Mouse (Mus musculus) forebrain, embryonic 11.5 days (tissue): ENCODE measurements around the gene Rab20. TPM values are rescaled to one million over a fixed set of nuclear protein-coding genes. Genes with fewer than 3 reads are reported as not detected.

Experiments
- ATAC-seq: fragments of 200-750 bp; cut with Nextera tagmentation; replicated peaks from 2 replicates; pipeline ENCODE4 v1.8.0; 2017; ENCODE audit warnings: moderate TSS enrichment; ENCODE audit not compliant: low FRiP score
- DNase-seq: peaks from one replicate; pipeline ENCODE4 v3.0.0-alpha.2; 2017; ENCODE audit warnings: low spot score
- H3K27ac ChIP-seq: fragments of 300-500 bp; sonication (generic); 2 replicates; pipeline ENCODE4 v1.5.1; 2014; ENCODE audit warnings: low read depth, low read length
- H3K27me3 ChIP-seq: fragments of 300-500 bp; sonication (generic); 2 replicates; pipeline ENCODE4 v1.6.1; 2014; ENCODE audit warnings: mild to moderate bottlenecking, low read length, mixed read lengths; ENCODE audit not compliant: control insufficient read depth, insufficient read depth
- H3K36me3 ChIP-seq: fragments of 300-500 bp; sonication (generic); 2 replicates; pipeline ENCODE4 v1.6.1; 2014; ENCODE audit warnings: mild to moderate bottlenecking, low read length, moderate library complexity, mixed read lengths; ENCODE audit not compliant: control insufficient read depth, insufficient read depth
- H3K4me1 ChIP-seq: fragments of 300-500 bp; sonication (generic); replicated peaks from 2 replicates; pipeline ENCODE4 v1.6.1; 2014; ENCODE audit warnings: low read length, mixed read lengths; ENCODE audit not compliant: control insufficient read depth, insufficient read depth
- H3K4me2 ChIP-seq: fragments of 300-500 bp; sonication (generic); 2 replicates; pipeline ENCODE4 v1.6.1; 2014; ENCODE audit warnings: low read depth, mild to moderate bottlenecking, low read length, moderate library complexity, mixed read lengths; ENCODE audit not compliant: severe bottlenecking
- H3K4me3 ChIP-seq: fragments of 300-500 bp; sonication (generic); 2 replicates; pipeline ENCODE4 v1.5.1; 2014; ENCODE audit warnings: low read depth, low read length
- H3K9ac ChIP-seq: fragments of 300-500 bp; sonication (generic); 2 replicates; pipeline ENCODE4 v1.6.1; 2014; ENCODE audit warnings: low read length
- H3K9me3 ChIP-seq: fragments of 300-500 bp; sonication (generic); 2 replicates; pipeline ENCODE4 v1.6.1; 2016; ENCODE audit warnings: low read length, mixed read lengths; ENCODE audit not compliant: control insufficient read depth
- WGBS: fragments of 180-500 bp; shearing (Covaris S2); extraction: QIAGEN DNeasy Blood & Tissue Kit; methylation state at CpG from one replicate; pipeline ENCODE4 v1.1.7; 2014; 5-methylcytosine and 5-hydroxymethylcytosine counted together
- polyA plus RNA-seq: library from polyadenylated mRNA; unstranded; fragments of >200 nt; fragmentation: Nextera tagmentation; extraction: Ambion mirVana; gene quantifications from 2 replicates; pipeline ENCODE4 v1.2.1, GENCODE M21; 2014

The Rab20 gene
- polyA plus RNA-seq, 1 experiment from 2014 or later = 0.53 TPM

GRCm38 (mm10) chr8:11457981-11458836 lies 20.3 kb downstream of the Rab20 start:
- H3K4me1 ChIP-seq = 0 out of 2 replicates have a peak, but pooled peaks cover 3% of the 10 kb centered on the region
- 54% methylated on average over 11 of the region's 12 CpGs for WGBS
- H3K9me3 ChIP-seq = no peaks in the 10 kb centered on the region
- no peaks in the 10 kb centered on the region for H3K27me3 ChIP-seq
- no peak overlapping the region for H3K4me3 ChIP-seq
- no peak overlapping the region for H3K27ac ChIP-seq
- no peak overlapping the region for H3K4me2 ChIP-seq
- no peak overlapping the region for H3K9ac ChIP-seq
- DNase-seq = no peak
- no peaks in the 10 kb centered on the region for H3K36me3 ChIP-seq
- no peak for ATAC-seq

DNA sequence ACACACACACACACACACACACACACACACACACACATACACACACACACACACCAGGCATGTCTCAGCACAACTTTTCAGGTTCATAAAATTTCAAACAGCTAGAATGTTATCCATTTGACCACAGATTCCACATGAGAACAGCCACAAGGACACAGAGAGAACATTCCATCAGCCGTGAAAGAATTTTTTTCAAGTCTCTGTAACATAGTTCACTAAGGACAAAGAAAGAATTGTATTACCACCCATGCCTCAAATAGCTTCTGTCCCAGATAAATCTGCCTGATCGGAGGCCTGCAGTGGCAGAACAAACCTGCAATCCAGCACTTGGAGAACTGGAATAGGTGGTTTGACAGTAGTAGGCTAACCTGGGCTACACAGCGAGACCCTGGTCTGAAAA lies 21.2 kb downstream of the Rab20 start:
- Histone ChIP-seq H3K9me3 (no peaks in the 10 kb centered on the region), H3K4me3 (no peak overlapping the region), H3K4me2 (no peak overlapping the region), H3K9ac (no peak overlapping the region), H3K4me1 (peaks cover 6% of the 10 kb centered on the region; the same call in 1 of the 2 replicates), H3K27ac (no peak overlapping the region), H3K36me3 (no peaks in the 10 kb centered on the region), H3K27me3 (no peaks in the 10 kb centered on the region)
- DNase-seq (no peak), ATAC-seq (no peak)
- WGBS = 71% methylated on average over 3 of the region's 3 CpGs

DNA sequence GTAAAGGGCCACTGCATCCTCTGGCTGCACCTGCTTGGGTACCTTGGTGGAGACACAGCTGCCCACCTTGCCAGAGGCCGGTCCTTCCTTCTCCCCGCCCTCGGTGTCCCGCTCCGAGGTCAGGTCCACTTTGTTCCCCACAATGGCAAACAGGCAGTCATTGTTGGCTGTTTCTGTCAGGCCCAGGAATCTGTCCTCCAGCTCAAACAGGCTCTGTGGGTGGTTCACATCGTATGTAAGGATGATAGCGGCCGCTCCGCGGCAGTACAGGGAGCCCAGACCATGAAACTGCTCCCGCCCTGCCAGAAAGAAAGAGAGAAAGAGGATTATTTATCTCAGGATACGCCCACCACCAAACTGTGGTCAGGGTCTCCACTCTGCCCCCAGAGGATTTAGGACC lies 24.3 kb downstream of the Rab20 start:
- no peak overlapping the region for H3K4me3 ChIP-seq
- no peak overlapping the region for H3K27ac ChIP-seq
- ATAC-seq = no peak
- 36% methylated on average over 12 of the region's 12 CpGs for WGBS
- H3K36me3 ChIP-seq = no peaks in the 10 kb centered on the region
- no peak for DNase-seq
- H3K4me1 ChIP-seq = peaks cover 6% of the 10 kb centered on the region; the same call in 1 of the 2 replicates
- H3K27me3 ChIP-seq = no peaks in the 10 kb centered on the region
- no peaks in the 10 kb centered on the region for H3K9me3 ChIP-seq
- no peak overlapping the region for H3K4me2 ChIP-seq
- no peak overlapping the region for H3K9ac ChIP-seq

DNA sequence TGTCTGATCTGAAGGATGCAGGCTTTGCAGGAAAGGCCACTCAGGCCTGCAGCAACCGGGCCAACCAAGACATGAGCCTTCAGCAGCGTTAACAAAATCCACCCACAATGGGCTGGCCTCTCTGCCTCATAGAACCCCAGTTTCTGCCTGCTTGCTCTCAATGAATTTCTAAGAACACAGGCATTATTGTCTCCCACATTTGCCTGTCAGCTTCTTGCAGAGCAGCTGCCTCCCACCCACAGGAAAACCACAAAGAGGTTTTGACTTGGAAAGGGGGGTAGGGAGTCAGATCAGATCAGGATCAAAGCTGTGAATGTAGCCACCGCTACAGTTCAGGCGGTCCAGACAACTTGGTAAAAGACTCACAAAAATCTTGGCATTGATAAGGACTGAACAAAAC lies 25.5 kb downstream of the Rab20 start:
- no peaks in the 10 kb centered on the region for H3K36me3 ChIP-seq
- no peaks in the 10 kb centered on the region for H3K9me3 ChIP-seq
- no peak overlapping the region for H3K4me3 ChIP-seq
- no peak for DNase-seq
- H3K27ac ChIP-seq = no peak overlapping the region
- no peak overlapping the region for H3K9ac ChIP-seq
- H3K4me1 ChIP-seq = peaks cover 6% of the 10 kb centered on the region; the same call in 1 of the 2 replicates
- no peaks in the 10 kb centered on the region for H3K27me3 ChIP-seq
- H3K4me2 ChIP-seq = no peak overlapping the region
- WGBS = 17% methylated on average over 4 of the region's 4 CpGs
- ATAC-seq = no peak

DNA sequence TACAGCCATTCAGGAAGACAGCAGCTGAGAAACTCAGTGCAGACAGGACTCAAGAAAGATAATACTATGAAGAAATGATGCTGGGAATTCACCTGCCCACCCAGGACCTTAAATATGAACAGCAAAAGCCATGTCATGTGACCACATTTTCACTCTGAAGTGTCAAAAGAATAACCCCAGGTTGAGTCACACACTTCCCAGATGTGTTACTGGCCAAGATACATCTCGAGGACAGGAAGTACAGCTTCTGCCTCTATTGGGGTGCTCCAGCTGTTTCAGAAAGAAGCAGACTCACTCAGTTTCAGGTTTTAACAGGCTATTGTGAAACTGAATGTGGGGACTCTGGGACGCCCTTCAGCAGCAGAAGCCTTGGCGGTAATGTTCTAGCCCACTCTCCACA lies 26.0 kb downstream of the Rab20 start:
- DNase-seq (no peak), ATAC-seq (no peak)
- no peak overlapping the region for H3K27ac ChIP-seq
- no peak overlapping the region for H3K4me2 ChIP-seq
- no peak overlapping the region for H3K4me3 ChIP-seq
- no peaks in the 10 kb centered on the region for H3K9me3 ChIP-seq
- no peak overlapping the region for H3K9ac ChIP-seq
- H3K36me3 ChIP-seq = no peaks in the 10 kb centered on the region
- peaks cover 6% of the 10 kb centered on the region; the same call in 1 of the 2 replicates for H3K4me1 ChIP-seq
- H3K27me3 ChIP-seq = no peaks in the 10 kb centered on the region
- 58% methylated on average over 3 of the region's 3 CpGs for WGBS

DNA sequence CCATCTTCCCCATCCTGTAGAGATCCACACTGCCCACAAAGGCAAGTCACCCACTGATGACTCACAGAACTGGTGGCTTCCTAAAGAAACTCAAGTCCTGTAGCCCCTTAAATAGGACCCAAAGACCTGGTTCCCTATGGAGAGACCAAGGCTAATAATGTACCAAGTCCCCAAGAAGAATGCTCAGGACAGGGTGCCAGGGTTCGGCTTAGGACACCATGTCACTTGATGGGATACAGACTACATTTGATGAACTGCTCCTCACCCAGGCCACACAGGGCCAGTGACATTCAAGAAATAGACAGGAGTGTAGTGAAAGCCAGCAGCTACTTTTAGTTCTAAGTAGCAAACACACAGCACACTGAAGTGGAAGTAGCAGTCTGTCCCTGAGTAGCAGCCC lies 26.4 kb downstream of the Rab20 start:
- DNase-seq = no peak
- H3K4me1 ChIP-seq = peaks cover 6% of the 10 kb centered on the region; the same call in 1 of the 2 replicates
- no peak overlapping the region for H3K9ac ChIP-seq
- no peaks in the 10 kb centered on the region for H3K36me3 ChIP-seq
- no peak overlapping the region for H3K27ac ChIP-seq
- no peaks in the 10 kb centered on the region for H3K9me3 ChIP-seq
- no peaks in the 10 kb centered on the region for H3K27me3 ChIP-seq
- no peak overlapping the region for H3K4me2 ChIP-seq
- H3K4me3 ChIP-seq = no peak overlapping the region
- no peak for ATAC-seq
- 93% methylated on average over 1 of the region's 1 CpGs for WGBS

DNA sequence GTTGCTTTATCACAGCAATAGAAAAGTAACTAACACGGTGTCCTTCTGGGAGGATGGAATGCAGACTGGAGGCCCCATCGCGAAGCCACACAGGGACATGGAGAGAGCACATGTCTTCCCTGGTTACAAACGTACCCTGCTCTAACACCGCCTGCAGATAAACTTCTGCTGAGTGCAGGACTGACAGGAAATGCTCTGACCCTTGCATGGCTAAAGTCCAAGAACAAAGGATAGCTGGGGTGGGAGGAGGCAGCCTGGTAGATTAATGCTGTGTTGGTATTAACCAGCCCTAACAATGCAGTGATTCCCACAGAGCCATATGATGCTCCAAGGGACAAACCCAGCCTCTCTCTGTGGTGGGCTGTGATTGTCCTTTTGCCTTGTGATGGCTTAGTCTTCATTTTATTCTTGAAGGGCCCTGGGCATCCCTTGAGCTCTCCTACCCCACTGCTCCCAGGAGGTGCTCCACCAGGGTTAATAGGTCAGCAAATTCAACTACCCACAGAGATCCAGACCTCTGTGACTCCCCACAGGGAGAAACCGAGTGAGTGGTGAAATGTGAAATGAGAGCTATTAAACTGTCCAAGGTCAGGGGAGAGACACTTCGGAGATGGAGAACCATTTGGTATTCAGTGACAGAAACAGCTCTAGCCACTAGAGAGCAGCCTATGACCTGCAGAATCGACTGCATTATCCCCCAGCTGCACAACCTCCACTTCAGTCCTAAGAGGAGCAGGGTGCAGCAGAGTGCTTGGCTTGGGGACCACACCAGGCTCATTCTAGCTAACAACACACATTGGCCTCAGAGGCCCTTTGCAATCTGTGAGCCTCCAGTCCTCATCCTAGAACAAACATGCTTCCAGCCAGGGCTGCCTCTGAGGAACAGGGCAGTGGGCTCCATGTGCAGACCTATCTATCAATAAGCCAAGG lies 28.1 kb downstream of the Rab20 start:
- H3K27ac ChIP-seq = no peak overlapping the region
- no peak overlapping the region for H3K4me3 ChIP-seq
- WGBS = 42% methylated on average over 8 of the region's 8 CpGs
- DNase-seq (no peak), ATAC-seq (0 out of 2 replicates have a peak, but pooled peaks have one; percentile 18)
- H3K4me2 ChIP-seq = no peak overlapping the region
- H3K9ac ChIP-seq = no peak overlapping the region; the same call in 1 of the 2 replicates
- no peaks in the 10 kb centered on the region for H3K27me3 ChIP-seq
- peaks cover 6% of the 10 kb centered on the region; the same call in 1 of the 2 replicates for H3K4me1 ChIP-seq
- no peaks in the 10 kb centered on the region for H3K36me3 ChIP-seq
- no peaks in the 10 kb centered on the region for H3K9me3 ChIP-seq

- Histone ChIP-seq H3K4me2 (no peak overlapping the region), H3K9me3 (no peaks in the 10 kb centered on the region), H3K9ac (no peak overlapping the region), H3K27me3 (no peaks in the 10 kb centered on the region), H3K4me1 (peaks cover 2% of the 10 kb centered on the region; the same call in 1 of the 2 replicates), H3K4me3 (no peak overlapping the region), H3K27ac (no peak overlapping the region), H3K36me3 (no peaks in the 10 kb centered on the region)
- no peak for ATAC-seq
- WGBS = 92% methylated on average over 23 of the region's 23 CpGs
- no peak for DNase-seq
These were observed 30.5 kb downstream of the Rab20 start for GRCm38 (mm10) chr8:11447910-11448570.
